Mouse (Mus musculus): Measurements from ENCODE around the gene Cdk6. TPM values are rescaled to one million over a fixed set of nuclear protein-coding genes. Genes with fewer than 3 reads are reported as not detected.

Cdk6 gene
- total RNA-seq, 4 experiments from 2014 or later: 21.7 to 28.0 (median 25.8) TPM

- DNase-seq: no peak
Observed at GRCm38 (mm10) chr5:3488146-3488774, 147.0 kb downstream of the Cdk6 start.

- DNase-seq: no peak
Observed at GRCm38 (mm10) chr5:3490358-3490757, 149.1 kb downstream of the Cdk6 start.

- DNase-seq: peak; percentile 80
Observed at GRCm38 (mm10) chr5:3491084-3491483, 149.8 kb downstream of the Cdk6 start.

DNA sequence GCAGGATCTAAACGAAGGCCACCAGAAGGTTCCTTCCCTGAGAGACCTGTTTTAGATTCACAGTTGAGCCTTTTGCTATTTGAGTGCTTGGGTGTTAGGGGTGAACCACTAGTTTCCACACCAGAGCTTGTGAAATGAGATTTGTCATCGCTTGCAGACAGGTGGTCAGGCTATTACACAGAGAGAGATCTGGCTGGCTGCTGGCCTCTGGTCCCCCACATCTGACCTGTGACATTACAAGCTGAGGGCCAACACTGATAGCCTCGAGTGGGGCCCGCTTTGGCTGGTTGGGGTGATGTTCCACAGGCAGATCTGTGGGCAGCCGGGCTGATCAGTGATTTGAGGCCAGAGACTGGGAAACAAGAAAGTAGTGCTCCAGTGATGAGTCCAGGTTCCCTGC lies 150.6 kb downstream of the Cdk6 start:
- DNase-seq: no peak

- DNase-seq: no peak
Observed at GRCm38 (mm10) chr5:3492776-3493636, 151.7 kb downstream of the Cdk6 start.

- no peak for DNase-seq
Observed at GRCm38 (mm10) chr5:3493968-3494367, 152.7 kb downstream of the Cdk6 start.

GRCm38 (mm10) chr5:3494452-3495187 lies 153.3 kb downstream of the Cdk6 start:
- no peak for DNase-seq

DNA sequence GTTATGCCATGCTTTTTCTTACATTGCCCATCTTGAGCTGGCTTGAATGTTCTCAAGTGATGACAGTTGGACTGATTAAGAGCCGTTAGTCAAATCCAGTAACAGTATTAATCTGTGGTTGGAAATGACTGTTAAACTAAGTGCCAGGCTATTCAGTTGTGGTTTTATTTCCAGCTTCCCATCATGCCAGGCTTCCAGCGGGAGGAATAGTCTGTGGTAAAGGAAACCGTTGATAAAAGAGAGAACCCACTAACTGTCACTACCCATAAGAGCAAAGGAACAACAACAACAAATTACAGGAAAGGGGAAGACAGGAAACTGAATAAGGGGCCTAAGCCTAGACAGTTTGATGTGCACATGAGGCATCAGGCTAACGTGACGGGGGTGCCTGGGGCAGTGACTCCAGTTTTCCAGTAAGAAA lies 156.2 kb downstream of the Cdk6 start:
- DNase-seq: no peak

GRCm38 (mm10) chr5:3500298-3500697 lies 159.0 kb downstream of the Cdk6 start:
- DNase-seq: no peak

DNA sequence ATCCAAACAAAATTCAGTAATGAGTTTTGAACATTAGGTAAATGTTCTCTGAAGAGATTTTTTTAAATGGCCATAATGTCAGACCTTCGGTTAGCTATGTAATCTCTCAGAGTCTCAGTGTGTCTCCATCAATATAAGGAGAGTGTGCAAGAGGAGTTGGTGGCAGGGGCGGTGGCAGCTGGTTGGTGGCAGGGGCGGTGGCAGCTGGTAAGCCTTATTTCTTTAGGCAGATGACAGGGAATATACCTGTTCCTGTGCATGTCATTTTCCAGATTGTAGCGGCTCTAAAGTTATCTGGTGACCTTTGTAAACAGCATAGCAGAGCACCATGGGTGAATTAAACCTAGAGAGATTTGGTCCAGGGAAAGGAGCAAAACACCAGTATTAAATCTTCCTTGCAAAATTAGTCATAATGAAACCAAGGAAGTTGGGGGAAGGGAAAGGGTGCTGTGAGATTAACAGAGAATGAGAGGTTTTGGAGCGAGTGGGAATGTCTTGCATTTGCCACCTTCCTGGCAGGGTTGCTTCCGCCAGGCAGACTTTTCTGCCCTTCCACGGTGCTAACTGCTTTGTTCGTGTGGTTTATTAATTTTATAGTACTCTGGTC lies 159.8 kb downstream of the Cdk6 start:
- no peak for DNase-seq

- DNase-seq: peak; percentile 52
Observed at GRCm38 (mm10) chr5:3501564-3502001, 160.3 kb downstream of the Cdk6 start.

DNA sequence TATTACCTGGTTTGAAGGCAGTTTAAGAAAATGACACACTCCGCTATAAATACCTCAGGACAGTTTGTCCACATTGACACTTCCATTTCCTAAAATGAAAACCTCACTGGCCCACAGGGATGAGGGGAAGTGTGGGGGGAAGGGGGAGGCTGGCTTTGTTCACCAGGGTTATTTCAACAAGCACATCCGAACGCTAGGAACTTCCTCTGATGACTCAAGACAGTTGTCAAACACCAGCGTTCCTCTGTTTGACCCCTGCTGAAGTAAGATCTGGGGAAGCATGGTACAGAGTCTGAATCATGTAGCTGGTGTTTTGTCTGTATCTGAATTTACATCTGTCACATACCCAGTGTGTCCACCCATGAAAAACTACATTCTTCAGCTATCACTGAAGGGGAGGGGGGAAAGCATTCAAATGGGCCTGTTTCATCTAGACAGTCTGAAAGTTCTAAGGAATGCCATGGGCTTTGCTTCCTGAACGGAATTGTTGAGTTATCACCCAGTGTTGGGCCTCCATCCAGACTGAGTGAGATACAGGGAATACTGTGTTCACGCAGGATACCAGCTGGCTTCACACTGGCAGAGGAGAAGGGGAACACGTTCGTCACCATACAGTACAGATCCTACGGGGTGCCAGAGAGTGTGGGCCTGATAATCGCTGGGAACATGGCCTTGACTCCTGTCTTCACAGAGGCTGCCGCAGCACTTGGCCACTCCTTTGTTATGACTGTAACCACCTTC lies 161.5 kb downstream of the Cdk6 start:
- peak; percentile 58 for DNase-seq

GRCm38 (mm10) chr5:3503373-3503772 lies 162.1 kb downstream of the Cdk6 start:
- DNase-seq: no peak

GRCm38 (mm10) chr5:3503836-3504323 lies 162.6 kb downstream of the Cdk6 start:
- no peak for DNase-seq

- no peak for DNase-seq
Observed at GRCm38 (mm10) chr5:3504453-3504852, 163.2 kb downstream of the Cdk6 start.

DNA sequence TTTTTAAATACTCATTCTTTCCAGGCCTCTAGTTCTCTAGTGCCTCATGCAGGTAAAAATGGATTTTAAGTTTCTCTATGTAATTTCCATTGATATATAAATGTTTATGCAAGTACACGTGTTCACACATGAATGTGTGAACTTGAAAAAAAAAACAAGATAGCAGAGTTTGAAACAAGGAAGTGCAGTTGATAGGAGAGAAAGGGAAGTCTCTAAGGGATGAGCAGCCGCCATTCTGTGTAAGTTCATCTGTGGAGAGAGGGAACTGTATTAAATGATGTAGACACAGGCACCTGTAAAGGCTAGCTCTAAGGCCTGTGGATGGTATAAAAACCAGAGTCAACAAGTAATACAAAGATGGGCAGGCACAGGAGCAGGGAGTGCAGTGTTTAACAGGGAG lies 164.3 kb downstream of the Cdk6 start:
- DNase-seq: no peak

DNA sequence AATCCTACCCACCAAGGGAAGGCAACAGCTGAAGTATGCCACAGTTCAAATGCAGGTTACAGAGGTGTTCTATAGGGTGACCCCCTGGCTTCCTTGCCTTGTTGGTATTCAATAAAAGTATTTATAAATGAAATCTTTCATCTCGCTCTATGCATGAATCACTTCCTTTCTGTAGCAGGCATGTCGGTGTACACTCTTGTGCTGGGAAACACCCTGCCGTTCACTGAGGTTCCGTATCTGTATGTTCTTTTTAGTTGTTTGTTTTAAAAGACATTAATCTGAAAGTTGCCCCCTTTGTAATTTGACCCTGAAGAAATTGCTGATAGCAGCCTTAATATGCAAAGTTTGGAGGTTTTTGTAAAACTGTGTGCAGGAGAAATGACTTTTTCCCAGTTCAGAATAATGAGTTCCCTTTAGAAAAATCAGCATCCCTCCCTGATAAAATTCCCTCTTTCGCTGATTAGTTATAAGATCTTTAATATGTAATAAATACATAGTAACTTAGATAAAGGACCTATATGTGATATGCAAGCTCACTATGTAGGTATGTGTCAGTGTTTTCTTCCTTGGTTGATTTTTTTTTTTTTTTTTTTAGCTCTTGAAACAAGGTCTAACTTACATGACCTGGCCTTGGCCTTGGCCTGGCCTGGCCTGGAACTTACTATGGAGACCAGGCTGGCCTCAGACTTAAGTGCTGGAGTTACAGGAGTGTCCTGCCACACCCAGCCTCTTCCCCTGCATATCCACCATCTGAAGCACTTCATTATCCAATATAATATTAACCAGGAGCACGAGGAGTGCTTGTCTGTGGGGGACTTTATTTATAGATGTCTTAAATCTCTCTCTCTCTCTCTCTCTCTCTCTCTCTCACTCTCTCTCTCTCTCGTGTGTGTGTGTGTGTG lies 167.4 kb downstream of the Cdk6 start:
- DNase-seq: no peak

DNA sequence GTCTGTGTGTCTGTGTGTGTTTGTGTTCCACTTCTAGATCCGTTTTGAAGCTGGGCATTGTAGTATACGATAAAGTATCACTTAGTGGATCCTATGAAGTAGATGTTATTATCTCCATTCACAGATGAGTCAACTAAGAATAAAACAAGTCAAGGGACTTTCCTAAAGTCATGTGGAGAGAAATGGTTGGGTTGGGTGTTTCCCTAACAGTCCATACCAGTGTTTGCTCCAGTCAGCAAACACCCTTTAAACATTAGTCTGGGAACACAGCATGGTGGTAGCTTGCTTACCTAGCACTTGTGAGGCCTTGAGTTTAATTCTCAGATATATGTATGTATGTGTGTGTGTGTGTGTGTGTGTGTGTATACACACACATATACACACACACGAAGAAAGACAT lies 168.2 kb downstream of the Cdk6 start:
- DNase-seq: no peak

DNA sequence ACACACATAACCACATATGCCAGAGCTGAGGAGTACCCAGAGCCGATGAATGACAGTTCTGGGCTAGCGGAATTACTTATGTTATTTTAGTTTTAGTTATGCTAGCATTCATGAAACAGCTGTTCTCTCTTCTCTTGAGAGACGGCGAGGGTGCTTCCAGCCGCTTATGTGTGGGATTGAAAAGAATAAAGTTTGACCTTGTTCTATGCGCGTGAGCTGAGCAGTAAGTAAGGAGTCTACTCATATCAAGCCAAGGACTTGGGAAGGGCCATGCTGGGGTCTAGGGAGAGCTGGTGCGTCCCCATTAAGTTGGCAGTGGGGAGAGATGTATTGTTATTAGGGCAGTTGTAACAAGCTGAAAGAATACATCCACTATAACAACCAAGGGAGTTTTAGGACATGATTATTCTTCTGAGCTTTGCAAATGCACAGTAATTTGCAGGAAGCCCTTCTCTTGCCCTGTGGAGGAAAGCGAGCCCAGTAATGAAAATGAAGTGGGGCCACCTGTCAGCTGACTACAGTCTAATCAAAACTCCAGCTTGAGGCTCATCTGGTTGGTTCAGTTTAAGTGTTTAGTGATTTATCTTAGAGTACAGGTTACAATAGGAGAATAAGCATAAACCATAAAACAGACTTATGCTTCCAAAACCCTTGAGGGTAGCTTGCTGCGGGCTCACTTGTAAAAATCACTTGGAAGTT lies 170.0 kb downstream of the Cdk6 start:
- no peak for DNase-seq

DNA sequence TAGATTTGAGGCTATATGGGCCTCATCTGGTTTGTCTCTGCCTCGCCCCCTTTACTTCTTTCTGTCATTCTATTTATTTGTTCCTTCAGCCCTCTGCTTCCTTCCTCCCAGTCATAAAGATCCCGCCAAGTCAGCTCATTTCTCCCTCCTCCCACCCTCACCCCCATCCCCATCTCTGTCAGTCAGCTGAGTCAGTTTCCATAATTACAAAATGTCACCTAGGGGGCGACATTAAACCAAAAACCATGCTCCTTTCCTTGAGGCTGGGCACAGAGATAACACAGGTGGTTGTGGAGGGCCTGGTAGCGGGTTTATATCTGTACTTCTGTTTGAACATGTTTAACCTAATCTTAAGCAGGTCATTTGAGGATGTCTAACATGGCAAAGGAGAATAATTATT lies 171.3 kb downstream of the Cdk6 start:
- DNase-seq: no peak
